In the genomic region with DNA sequence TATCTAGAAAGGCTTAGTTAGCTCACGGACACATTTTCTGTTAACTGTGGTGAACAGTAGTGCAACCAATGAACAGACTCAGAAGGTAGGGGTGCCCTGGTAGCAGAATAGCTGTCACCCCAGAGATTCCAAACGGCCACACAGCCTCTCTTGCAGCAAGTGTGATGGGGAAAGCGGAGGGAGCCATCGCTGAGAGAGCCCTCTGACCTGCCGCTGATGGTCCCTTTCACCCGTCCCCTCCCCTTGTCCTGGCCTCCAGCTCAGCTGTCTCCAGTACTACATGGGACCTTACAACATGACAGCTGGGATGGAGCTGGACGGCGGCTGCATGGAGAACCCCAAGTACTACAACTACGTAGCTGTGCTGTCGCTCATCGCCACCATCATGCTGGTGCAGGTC, we compare ENCODE assay signal across 23 mouse cellular contexts. TPM values are rescaled to one million over a fixed set of nuclear protein-coding genes. Genes with fewer than 3 reads are reported as not detected.
DNase-seq lines count a peak whose midpoint lies in the region; ATAC-seq lines count a peak whose summit lies in the region.
"Had no signal": no experiment of that assay in that cellular context is flagged by ENCODE, and none has a peak within 500 bp of the region (broad histone marks: within the 10 kb centered on the region; RNA-seq: fewer than 3 reads in every experiment).

No protein-coding gene starts in this region.

- peaks cover 59% of the 10 kb centered on the region for H3K36me3 ChIP-seq in megakaryocyte, embryonic 14.5 days (replicated peaks; ENCODE audit: low read length)

- H3K4me1 ChIP-seq in megakaryocyte, embryonic 14.5 days = peaks cover 15% of the 10 kb centered on the region
- H3K4me1 ChIP-seq: embryonic facial prominence, embryonic 12.5 days; forebrain, embryonic 13.5 days; forebrain, embryonic 15.5 days had no signal

- H3K9me3 ChIP-seq in megakaryocyte, embryonic 14.5 days = no peaks in the 10 kb centered on the region
- H3K9me3 ChIP-seq: embryonic facial prominence, embryonic 10.5 days; embryonic facial prominence, embryonic 12.5 days; forebrain, embryonic 13.5 days; forebrain, embryonic 15.5 days; G1E had no signal

- peak; percentile 1 for DNase-seq in cerebellum, adult 9-11 months
- DNase-seq in cerebellum, postnatal 14 days = no peak
- peak; percentile 13 for DNase-seq in urinary bladder, adult 2 months (ENCODE audit: low spot score)
- no peak for DNase-seq in urinary bladder, postnatal 14 days (ENCODE audit: low spot score)
- DNase-seq: adrenal gland, adult 8-10 months; adrenal gland, postnatal 14 days; adrenal gland, postnatal 36 days; B cell, adult 2 months; cerebellum, adult 11-12 months; cerebellum, adult 9-10 months; cerebellum, postnatal 25 days; forebrain, postnatal 0 days had no signal

- no peak for ATAC-seq in megakaryocyte, adult 5-6 weeks (ENCODE audit: poor library complexity, severe bottlenecking)
- ATAC-seq: activated CD4-positive, CD25-positive, alpha-beta regulatory T cell, adult 4 months; CD4-positive, CD25-positive, alpha-beta regulatory T cell, adult 4 months; forebrain, embryonic 13.5 days; forebrain, embryonic 15.5 days; forebrain, postnatal 0 days; Patski had no signal

- peak overlapping the region; percentile 20 for H3K4me3 ChIP-seq in megakaryocyte, embryonic 14.5 days (replicated peaks)
- H3K4me3 ChIP-seq: embryonic facial prominence, embryonic 10.5 days; embryonic facial prominence, embryonic 12.5 days; forebrain, embryonic 13.5 days; forebrain, embryonic 15.5 days had no signal

- no peaks in the 10 kb centered on the region for H3K27me3 ChIP-seq in megakaryocyte, embryonic 14.5 days (replicated peaks)
- H3K27me3 ChIP-seq: CH12.LX; embryonic facial prominence, embryonic 12.5 days; forebrain, embryonic 13.5 days; forebrain, embryonic 15.5 days; Patski had no signal

RNA-seq across cellular contexts. Expression of a gene that starts 27.7 kb away (rescaled TPM):
- polyA plus RNA-seq in megakaryocyte, embryonic 14.5 days (2012; ENCODE audit: insufficient read depth, low replicate concordance) = 3.5 and 4.1 TPM in 2 replicates
- 8.7 and 10.7 TPM in 2 replicates for total RNA-seq in megakaryocyte, adult 5-6 weeks (2015)
- total RNA-seq in megakaryocyte, adult 5-6 weeks (2017) = 7.4 and 7.8 TPM in 2 replicates
- polyA plus RNA-seq in urinary bladder, adult 2 months (2012; rRNA removed) = 3.1 and 3.5 TPM in 2 replicates

RNA-seq across cellular contexts. Expression of a gene that starts 28.0 kb away (rescaled TPM):
- polyA plus RNA-seq in megakaryocyte, embryonic 14.5 days (2012; ENCODE audit: insufficient read depth, low replicate concordance) = 1.7 and 3.1 TPM in 2 replicates
- 11.6 and 20.2 TPM in 2 replicates for total RNA-seq in megakaryocyte, adult 5-6 weeks (2015)
- 28.9 and 34.8 TPM in 2 replicates for total RNA-seq in megakaryocyte, adult 5-6 weeks (2017)
- polyA plus RNA-seq in urinary bladder, adult 2 months (2012; rRNA removed) = 10.5 and 12.9 TPM in 2 replicates

Comparison
In these comparisons a context has a peak if more than half of its experiments do, and no peak if none do; other contexts are left out.
1. DNase-seq: peak in cerebellum, adult 9-11 months (single experiment) and urinary bladder, adult 2 months (single experiment); none in cerebellum, postnatal 14 days (0 of 2) and urinary bladder, postnatal 14 days (single experiment).